Mouse (Mus musculus) urinary bladder, postnatal 0 days (tissue): Measurements from ENCODE around the gene Wnt9b. TPM values are rescaled to one million over a fixed set of nuclear protein-coding genes. Genes with fewer than 3 reads are reported as not detected.

Experiments
- polyA plus RNA-seq: library from polyadenylated mRNA; unstranded; fragments of >200 nt; fragmentation: Nextera tagmentation; extraction: Ambion mirVana; gene quantifications from 2 replicates; pipeline ENCODE4 v1.2.1, GENCODE M21; 2015

Gene Wnt9b
- polyA plus RNA-seq, result not detected in 2 replicates

DNA sequence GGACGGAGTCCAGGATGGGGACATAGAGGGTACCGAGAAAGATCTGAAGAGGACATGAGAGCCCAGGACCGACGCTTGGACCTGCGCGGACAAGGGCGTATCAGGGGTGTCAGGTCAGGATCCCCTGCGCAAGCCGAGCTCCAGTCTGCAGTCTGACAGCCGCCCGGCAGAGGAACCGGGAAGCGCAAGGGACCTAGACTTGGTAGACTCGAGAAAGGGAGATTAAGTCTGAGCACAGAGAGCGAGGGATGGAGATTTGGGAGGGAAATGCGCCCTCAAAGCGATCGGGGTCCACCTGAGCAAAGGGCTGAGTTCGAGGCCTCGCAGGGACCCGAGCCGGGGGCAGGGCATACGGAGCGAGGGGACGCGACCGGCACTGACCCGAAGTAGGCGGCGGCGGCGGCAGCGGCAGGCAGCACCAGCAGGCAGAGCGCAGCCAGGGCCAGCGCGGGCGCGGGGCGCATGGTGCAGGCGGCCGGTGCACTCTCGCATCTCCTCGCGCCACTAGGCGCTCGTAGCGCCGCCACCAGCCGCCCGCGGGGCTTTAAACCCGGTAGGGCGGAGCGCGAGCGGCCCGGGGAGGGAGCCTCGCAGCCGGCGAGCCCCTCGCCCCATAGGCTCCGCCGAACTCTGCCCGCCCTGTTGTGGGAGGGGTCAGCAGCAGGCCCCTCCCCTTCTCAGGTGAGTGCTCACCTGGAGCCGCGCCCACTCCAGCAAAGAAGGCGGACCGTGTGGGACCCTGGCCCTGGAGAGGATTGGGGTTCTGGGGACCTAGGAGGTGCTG, at the start of gene Wnt9b:
TSS of gene Wnt9b (minus strand) at position 516 of the 784 bp plus-strand sequence.

DNA sequence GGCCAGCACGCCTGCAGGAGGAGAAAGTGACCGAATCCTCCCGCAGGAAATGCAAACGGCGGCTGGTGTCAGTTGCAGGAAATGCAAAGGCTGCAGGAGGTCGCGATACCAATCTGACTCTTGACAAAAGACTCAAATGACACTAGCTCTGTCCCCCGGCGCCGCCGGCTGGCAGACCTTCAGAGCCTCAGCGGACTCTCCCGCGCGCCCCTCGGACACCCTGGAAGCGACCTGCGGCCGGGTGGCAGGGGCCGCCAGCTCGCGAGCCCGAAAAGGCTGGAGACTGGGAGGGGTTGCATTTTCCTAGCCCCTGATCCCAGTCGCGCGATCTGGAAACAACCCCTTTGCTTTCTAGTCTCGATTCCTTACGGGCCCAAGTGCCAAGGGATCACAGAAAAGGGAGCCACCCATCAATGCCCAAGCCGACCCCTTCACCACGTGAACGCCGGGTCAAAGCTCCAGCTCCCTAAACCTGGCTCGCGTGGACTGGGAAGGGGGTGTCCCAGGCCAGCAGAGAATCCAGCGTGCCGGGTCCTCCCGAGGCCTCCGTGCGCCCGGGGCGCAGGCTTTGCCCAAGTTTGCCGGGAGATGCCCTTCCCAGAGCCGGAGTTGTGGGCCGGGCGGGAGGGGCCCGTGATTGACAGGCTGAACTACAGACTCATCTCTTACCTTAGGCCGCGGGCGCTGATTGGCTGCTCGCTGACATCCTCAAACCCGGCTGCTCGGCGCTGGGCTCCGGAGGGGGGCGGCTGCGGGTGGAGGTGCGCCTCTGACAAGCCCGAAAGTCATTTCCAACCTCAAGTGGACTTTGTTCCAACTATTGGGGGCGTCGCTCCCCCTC, 24.0 kb upstream of the Wnt9b start, which contains the start of gene Wnt3:
TSS of gene Wnt3 (plus strand) at position 764 of the 841 bp plus-strand sequence.

DNA sequence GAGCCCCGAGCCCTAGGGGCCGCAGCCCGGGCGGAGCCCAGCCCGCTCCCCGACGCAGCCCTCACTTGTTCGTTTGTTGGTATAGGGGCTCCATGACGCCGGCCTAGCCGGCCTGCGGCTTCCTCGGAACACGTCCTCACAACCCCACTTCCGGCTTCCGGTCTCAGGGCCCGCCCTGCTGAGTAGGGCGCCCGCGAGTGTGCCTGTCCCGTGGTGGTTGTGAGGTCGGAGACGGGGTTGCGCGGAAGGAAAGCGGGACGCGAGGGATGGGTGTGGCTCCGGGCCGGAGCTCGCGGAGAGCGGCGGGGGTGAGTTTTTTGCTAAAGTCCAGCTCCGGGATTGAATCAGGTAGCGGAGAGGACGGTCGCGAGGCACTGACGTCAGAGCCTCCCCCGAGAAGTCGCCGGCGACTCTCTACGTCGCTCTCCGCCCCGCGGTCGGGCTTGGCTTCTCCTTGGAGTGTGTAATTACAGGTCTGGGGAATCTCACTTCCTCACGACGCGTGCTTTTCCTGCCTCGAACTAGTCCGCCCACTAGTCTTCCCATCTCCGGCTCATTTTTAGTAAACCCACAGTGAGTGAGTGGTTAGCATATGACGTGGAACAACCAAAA, 52.0 kb downstream of the Wnt9b start, which contains the start of gene Gosr2:
TSS of gene Gosr2 (minus strand) at position 334 of the 612 bp plus-strand sequence.

Other genes starting within 250 kb of the Wnt9b start
- gene Lrrc37a, start 245.2 kb downstream of the Wnt9b start, polyA plus RNA-seq, result not detected in 2 replicates
- not detected in 2 replicates for gene Gm884, start 128.7 kb downstream of the Wnt9b start, polyA plus RNA-seq
- gene Lyzl6, start 110.9 kb downstream of the Wnt9b start, polyA plus RNA-seq, result not detected in 2 replicates
- gene Rprml, start 100.3 kb downstream of the Wnt9b start, polyA plus RNA-seq, result not detected in 2 replicates
- 67.3 and 71.9 TPM in 2 replicates for gene Gosr2, start 51.9 kb downstream of the Wnt9b start, polyA plus RNA-seq
- not detected in 2 replicates for gene Wnt3, start 24.3 kb upstream of the Wnt9b start, polyA plus RNA-seq
- 42.4 and 42.5 TPM in 2 replicates for gene Nsf, start 204.2 kb upstream of the Wnt9b start, polyA plus RNA-seq
- gene Arf2, start 216.9 kb upstream of the Wnt9b start, polyA plus RNA-seq, result 71.8 and 82.4 TPM in 2 replicates